Mouse (Mus musculus) liver (tissue): ENCODE data around the gene Dock4.

Experiments
- DNase-seq: peaks from one replicate; pipeline ENCODE4 v3.0.0-alpha.2; 2020; ENCODE audit warnings: mixed read lengths

The Dock4 gene

DNA sequence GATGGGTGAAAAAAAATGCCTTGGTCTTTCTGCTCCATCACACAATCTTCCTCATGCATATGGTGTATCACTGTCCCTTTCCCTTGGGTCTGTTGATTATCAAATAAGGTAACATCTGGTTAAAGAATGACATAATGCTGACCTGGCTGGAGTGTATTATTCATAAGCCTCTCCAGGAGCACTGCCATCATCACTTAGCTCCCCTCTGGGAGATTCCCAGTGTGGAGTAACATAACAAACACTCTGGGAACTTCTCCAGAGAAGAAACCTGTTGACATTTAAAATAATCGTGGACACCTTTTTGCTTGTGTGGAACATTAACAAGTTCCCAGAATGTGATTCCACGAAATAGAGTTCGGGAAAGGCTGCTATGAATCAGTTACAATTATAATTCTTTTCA, 128.3 kb downstream of the Dock4 start:
- DNase-seq, result no peak

DNA sequence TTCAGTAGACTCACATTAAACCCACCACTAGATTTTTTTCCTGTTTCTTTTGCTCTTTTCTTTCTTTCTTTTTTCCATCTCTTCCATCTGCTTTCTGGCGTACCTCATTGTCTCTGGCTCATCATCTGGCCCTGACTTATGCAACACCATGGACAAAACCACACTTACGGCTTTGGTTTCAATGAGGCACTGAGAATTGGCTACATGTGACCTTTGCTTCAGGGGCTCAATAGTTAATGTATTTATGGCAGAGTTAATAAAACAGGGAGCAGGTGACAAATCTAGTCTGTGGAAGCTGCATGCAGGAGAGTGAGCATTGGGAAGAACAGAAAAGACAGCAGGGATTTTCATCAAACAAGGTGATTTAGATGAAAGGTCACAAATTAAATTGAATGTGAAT, 131.0 kb downstream of the Dock4 start:
- no peak for DNase-seq

DNA sequence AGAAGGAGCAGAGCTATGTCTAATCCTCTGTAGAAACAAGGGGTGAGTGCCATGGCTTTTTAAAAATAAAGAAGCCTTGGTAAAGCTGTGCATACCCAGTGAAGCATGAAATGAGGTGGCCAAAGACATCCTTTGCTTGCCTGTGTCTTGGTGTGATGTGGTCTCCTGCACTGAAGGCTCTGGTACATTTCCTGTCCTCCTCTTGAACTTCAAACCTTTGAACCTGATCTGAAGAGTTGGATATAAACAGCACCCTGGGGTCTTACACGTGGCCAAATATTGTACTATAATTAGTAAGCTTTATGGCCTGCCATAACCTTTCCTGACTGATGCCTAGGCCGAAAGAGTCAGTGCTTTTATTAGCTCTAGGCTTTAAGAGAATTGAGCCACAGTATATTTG, 134.6 kb downstream of the Dock4 start:
- DNase-seq, result no peak

DNA sequence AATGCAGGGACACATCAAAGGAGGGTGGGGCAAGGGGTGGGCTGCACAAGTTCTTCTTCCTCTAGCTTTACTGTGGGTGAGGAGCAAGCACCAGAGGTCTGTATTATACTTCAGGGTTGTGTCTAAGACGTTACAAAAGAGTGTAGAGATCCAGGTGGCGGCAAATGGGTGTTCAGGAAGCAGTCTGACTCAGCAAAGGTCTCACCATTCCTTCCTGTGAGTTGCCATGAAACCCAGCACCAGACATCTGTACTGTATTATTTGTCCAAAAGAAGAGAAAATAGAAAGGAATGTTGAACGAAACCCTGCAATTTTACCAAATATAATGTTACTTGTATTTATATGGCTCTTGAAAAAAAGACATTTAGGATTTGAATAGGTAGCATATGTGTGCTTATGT, 135.3 kb downstream of the Dock4 start:
- no peak for DNase-seq

GRCm38 (mm10) chr12:40582059-40582458, 136.3 kb downstream of the Dock4 start:
- no peak for DNase-seq

DNA sequence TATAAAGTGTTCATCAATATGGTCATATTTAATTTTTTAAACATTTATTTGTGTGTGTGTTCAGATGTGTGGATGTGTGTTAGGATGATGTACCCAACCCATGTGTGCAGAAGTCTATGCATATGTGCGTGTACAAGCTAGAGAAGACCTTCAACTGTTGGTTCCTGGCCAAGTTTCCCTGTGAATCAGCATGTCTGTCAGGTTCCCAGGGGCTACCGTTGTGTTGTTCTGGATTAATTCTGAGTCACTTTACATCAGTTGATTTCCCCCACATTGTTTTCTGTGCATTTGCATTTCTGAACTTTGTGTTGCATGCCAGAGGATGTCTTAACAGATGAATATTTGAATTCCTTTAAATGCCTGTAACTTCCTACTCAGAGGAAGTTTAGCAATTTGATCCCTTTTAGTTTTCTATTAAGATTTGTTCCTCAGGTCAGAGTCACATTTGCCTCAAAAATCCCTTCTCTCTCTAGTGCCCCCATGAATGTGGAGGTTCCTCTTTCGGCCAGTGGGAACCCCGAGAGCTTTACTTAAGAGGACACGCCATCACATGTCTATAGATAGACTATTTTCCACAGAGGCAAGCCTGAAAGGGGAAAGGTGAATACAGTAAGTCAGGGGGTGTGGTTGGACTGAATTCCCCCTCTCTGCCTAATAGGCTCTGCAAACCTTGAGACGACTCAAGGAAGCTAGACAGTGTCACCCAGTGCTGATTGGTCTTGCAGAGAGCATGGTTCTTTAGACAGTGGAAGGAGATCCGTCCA, 139.0 kb downstream of the Dock4 start:
- no peak for DNase-seq

GRCm38 (mm10) chr12:40585456-40586141, 139.8 kb downstream of the Dock4 start:
- DNase-seq, result no peak

GRCm38 (mm10) chr12:40594161-40594560, 148.4 kb downstream of the Dock4 start:
- DNase-seq, result no peak

- no peak for DNase-seq
Observed at GRCm38 (mm10) chr12:40595440-40595839, 149.7 kb downstream of the Dock4 start.

- DNase-seq, result no peak
Observed at GRCm38 (mm10) chr12:40596020-40596419, 150.3 kb downstream of the Dock4 start.

- DNase-seq, result no peak
Observed at GRCm38 (mm10) chr12:40596441-40596840, 150.7 kb downstream of the Dock4 start.

- DNase-seq, result no peak
Observed at GRCm38 (mm10) chr12:40599952-40600351, 154.2 kb downstream of the Dock4 start.

GRCm38 (mm10) chr12:40605565-40605964, 159.8 kb downstream of the Dock4 start:
- no peak for DNase-seq

- DNase-seq, result no peak
Observed at GRCm38 (mm10) chr12:40622926-40623325, 177.2 kb downstream of the Dock4 start.

DNA sequence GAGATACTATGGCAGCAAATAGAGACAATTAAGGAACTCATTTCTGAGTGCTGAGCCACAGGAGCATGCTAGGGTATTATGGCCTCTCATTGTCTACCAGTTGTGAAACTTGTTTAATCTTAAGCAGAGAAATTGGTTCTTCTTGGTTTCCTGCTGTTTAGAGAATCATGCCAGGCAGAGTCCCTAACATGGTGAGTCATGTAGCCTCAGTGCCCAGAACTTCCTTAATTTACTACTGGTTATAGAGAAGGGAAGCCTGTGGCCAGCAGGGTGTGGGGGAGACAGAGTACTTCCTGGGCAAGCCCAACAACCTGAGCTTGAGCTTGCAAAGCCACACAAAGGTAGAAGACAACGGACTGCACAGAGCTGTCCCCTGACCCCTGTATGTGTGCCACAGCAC, 180.8 kb downstream of the Dock4 start:
- peak; percentile 19 for DNase-seq

GRCm38 (mm10) chr12:40633242-40633641, 187.5 kb downstream of the Dock4 start:
- no peak for DNase-seq

GRCm38 (mm10) chr12:40634169-40634568, 188.4 kb downstream of the Dock4 start:
- DNase-seq, result no peak

DNA sequence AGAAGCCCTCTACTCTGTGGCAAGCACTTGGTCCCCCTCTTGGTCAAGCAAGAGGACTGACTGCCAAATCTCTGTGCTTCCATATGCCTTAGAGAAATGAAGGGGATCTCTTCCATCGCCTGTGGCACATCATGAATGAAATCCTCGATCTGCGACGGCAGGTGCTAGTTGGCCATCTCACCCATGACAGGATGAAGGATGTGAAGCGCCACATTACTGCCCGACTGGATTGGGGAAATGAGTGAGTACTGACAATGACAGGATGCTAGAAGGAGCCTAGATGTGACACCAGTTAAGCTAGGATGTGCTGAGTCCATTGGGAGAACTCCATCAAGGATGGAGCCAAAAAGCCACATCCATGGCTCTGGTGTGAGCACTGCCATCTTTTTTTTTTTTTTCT, 190.2 kb downstream of the Dock4 start:
- DNase-seq, result no peak

- no peak for DNase-seq
Observed at GRCm38 (mm10) chr12:40637427-40637826, 191.7 kb downstream of the Dock4 start.

DNA sequence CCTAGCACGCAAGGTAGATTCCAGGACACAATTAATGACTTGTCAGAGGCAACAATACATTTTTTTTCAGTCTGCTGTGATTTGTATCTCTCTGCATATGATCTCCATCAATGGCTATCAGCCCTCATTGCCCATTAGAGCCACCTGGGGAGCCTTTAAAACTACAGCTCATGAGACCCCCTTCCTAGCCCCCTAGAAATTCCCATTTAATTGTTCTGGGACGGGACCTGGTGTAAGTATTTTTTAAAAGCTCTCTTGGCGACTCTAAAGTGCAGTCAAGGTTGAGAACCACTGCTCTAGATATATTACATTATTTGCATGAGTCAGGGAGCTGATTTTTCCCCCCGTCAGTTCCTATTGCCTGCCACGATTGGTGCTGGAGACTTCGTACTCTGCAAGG, 200.1 kb downstream of the Dock4 start:
- no peak for DNase-seq

DNA sequence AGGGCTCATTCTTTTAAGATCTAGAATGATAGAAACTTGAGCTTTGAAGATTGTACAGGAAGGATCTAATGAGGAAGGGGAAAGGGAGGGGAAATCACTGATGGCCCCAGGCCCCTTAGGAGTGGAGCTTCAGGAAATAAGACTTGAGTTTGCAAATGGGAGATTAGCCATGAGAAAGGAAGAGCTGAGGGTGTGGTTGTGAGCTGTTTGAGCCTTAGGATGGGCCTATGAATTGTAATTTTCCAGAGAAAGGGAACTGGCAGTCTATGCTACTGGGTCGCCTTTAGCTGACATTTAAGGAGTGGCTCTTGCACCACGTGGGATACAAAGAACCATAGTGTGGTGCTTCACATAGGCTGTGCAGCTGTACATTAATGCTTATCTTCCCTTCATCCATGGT, 208.6 kb downstream of the Dock4 start:
- DNase-seq, result no peak

GRCm38 (mm10) chr12:40655861-40656260, 210.1 kb downstream of the Dock4 start:
- DNase-seq, result no peak

DNA sequence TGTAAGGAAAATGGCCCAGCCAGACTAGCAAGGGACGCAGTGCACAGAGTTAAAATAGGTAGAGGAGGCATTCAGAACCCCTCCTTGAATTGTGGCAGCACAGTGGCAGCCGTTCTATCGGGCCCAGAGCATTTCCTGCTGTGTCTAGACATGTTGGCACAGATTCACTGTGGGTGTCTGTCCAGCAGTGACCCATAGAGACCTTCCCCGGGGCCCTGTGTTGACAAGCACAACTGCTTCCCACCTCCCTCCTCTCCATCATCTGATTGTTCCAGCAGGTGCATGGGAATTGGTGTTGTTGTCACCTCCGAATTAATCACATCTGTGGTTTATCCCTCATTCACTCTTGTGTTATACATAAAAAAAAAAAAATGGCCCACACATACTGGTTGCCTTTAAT, 210.7 kb downstream of the Dock4 start:
- no peak for DNase-seq

DNA sequence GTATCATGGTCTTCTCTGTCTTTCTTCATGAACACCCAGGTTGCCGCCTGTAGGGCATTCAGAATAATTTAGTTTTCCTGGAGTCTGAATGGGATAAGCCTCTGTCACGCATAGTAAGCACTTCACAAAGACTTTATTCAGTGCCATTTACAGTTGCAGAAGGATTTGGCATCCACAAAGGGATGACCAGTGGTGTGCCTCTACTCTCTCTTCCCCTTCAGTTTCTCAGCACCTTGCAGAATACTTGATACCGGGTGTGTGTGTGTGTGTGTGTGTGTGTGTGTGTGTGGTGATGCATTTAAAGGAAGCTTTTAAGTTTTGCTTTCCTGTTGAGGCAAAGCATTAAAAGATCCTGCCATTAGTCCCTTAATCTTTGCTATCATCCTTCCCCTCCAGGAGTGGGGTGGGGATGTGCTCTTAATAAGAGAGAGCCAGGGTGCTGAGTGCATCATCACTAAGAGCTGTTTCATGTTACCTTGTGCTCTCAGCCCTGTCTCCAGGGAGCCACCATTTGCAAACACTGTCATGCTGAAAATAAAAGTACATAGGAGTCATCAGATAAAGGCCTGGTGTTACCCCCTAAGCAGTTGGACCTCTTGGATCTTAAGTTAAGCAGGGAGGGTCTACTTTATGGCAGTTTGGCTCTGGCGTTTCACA, 211.6 kb downstream of the Dock4 start:
- no peak for DNase-seq
